Mouse (Mus musculus) myocyte (in vitro differentiated cells): ENCODE data around the gene Tspyl2.

Experiments used
- CEBPB ChIP-seq: IDR thresholded peaks from 2 replicates; pipeline ENCODE4 v1.6.1; 2011; ENCODE audit warnings: mild to moderate bottlenecking, moderate library complexity; ENCODE audit not compliant: poor library complexity, insufficient read depth, severe bottlenecking
- MAX ChIP-seq: IDR thresholded peaks from one replicate; pipeline ENCODE4 v1.6.1; 2011; ENCODE audit warnings: low read depth, mild to moderate bottlenecking, control low read depth
- MYOD1 ChIP-seq, 3 experiments: IDR thresholded peaks; one replicate each; pipeline ENCODE4 v1.6.1; 2011; ENCODE audit warnings: control low read depth in 2 of 3, low read depth in 2 of 3, mild to moderate bottlenecking in 2 of 3, moderate library complexity in 1 of 3; ENCODE audit not compliant: insufficient read length in 2 of 3, control insufficient read depth in 1 of 3
- POLR2A ChIP-seq: IDR thresholded peaks from one replicate; pipeline ENCODE4 v1.6.1; 2011; ENCODE audit warnings: low read depth, mild to moderate bottlenecking, control low read depth, moderate library complexity; ENCODE audit not compliant: insufficient read length
- POLR2AphosphoS2 ChIP-seq: IDR thresholded peaks from one replicate; pipeline ENCODE4 v1.6.1; 2011; ENCODE audit warnings: low read depth, control low read depth; ENCODE audit not compliant: insufficient read length
- SRF ChIP-seq: IDR thresholded peaks from one replicate; pipeline ENCODE4 v1.6.1; 2011; ENCODE audit warnings: low read depth; ENCODE audit not compliant: control insufficient read depth, insufficient read length
- TCF12 ChIP-seq: IDR thresholded peaks from one replicate; pipeline ENCODE4 v1.6.1; 2011; ENCODE audit warnings: mild to moderate bottlenecking, control low read depth; ENCODE audit not compliant: poor library complexity, insufficient read depth, severe bottlenecking
- TCF3 ChIP-seq: IDR thresholded peaks from one replicate; pipeline ENCODE4 v1.6.1; 2011; ENCODE audit warnings: low read depth, control low read depth; ENCODE audit not compliant: insufficient read length
- USF1 ChIP-seq: IDR thresholded peaks from one replicate; pipeline ENCODE4 v1.6.1; 2011; ENCODE audit warnings: low read depth, mild to moderate bottlenecking, control low read depth, moderate library complexity

DNA sequence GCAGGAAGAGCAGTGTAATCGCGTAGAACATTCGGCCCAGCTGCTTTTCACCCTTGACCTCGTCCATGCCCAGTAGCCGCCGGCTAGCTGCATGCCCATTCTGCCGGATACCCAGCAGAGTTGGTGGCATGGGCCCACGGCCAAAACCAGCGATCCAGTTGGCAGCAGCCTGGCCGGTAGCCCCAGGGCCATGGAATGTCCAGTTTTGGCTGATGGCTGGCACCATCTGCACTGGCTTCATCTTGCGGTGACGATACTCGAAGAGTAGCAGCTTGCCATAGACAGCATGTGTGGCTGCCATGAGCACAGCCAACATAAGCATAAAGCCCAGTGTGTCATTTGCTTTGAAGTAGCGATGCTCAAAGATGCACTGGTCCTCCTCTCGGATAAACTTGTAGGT lies 4.4 kb upstream of the Tspyl2 start:
- TF ChIP-seq USF1 (no peak), POLR2A (no peak), SRF (no peak), MAX (no peak), TCF3 (no peak), CEBPB (no peak), POLR2AphosphoS2 (no peak), TCF12 (no peak), MYOD1 (IDR thresholded peaks at IDR 0.05; ENCODE audit: control insufficient read depth in 1 of 3, insufficient read length in 2 of 3, low read depth in 2 of 3) (no peak)
